ENCODE assay signal across 13 mouse cellular contexts in genomic region chr1:61867286-61868082, GRCm38 (mm10).
"Had no signal": no experiment of that assay in that cellular context is flagged by ENCODE, and none has a peak within 500 bp of the region (broad histone marks: within the 10 kb centered on the region; RNA-seq: fewer than 3 reads in every experiment).

No protein-coding gene starts in this region.

- H3K4me2 ChIP-seq: limb, embryonic 12.5 days; liver, embryonic 13.5 days; midbrain, embryonic 15.5 days; neural tube, embryonic 13.5 days had no signal

- H3K9me3 ChIP-seq: liver, embryonic 13.5 days; midbrain, embryonic 10.5 days; midbrain, embryonic 15.5 days had no signal

- H3K4me1 ChIP-seq: limb, embryonic 12.5 days; liver, embryonic 13.5 days; midbrain, embryonic 10.5 days; midbrain, embryonic 15.5 days; neural tube, embryonic 13.5 days had no signal

- H3K36me3 ChIP-seq: limb, embryonic 12.5 days; liver, embryonic 13.5 days; midbrain, embryonic 10.5 days; midbrain, embryonic 15.5 days; neural tube, embryonic 13.5 days had no signal

- H3K27ac ChIP-seq: layer of hippocampus, adult 2 months; limb, embryonic 12.5 days; liver, embryonic 13.5 days; midbrain, embryonic 10.5 days; midbrain, embryonic 15.5 days; neural tube, embryonic 13.5 days had no signal

- H3K27me3 ChIP-seq: limb, embryonic 12.5 days; liver, embryonic 13.5 days; midbrain, embryonic 15.5 days; neural tube, embryonic 13.5 days had no signal

- H3K4me3 ChIP-seq: layer of hippocampus, adult 2 months; limb, embryonic 12.5 days; liver, embryonic 13.5 days; midbrain, embryonic 10.5 days; midbrain, embryonic 15.5 days; neural tube, embryonic 13.5 days had no signal

- H3K9ac ChIP-seq: limb, embryonic 12.5 days; liver, embryonic 13.5 days; liver, postnatal 0 days; midbrain, embryonic 15.5 days; neural tube, embryonic 13.5 days had no signal

- DNase-seq: kidney, postnatal 25 days; liver; liver, embryonic 13.5 days; liver, postnatal 0 days; lung, postnatal 36 days; right cerebral cortex, postnatal 14 days; thymus, adult 18-20 months; thymus, postnatal 14 days had no signal

- ATAC-seq: liver, postnatal 0 days; midbrain, embryonic 15.5 days had no signal
